Mouse (Mus musculus) intestine, embryonic 14.5 days (tissue): ENCODE measurements around the gene Hapln2. TPM values are rescaled to one million over a fixed set of nuclear protein-coding genes. Genes with fewer than 3 reads are reported as not detected.

Experiments used
- ATAC-seq: fragments of 200-750 bp; cut with Nextera tagmentation; replicated peaks from 2 replicates; pipeline ENCODE4 v1.8.0; 2017; ENCODE audit warnings: low read depth, moderate number of reproducible peaks, moderate TSS enrichment, moderate library complexity; ENCODE audit not compliant: low FRiP score, low TSS enrichment
- DNase-seq: peaks from one replicate; pipeline ENCODE4 v3.0.0-alpha.2; 2018; ENCODE audit warnings: low spot score
- H3K27ac ChIP-seq: fragments of 300-500 bp; sonication (generic); 2 replicates; pipeline ENCODE4 v1.5.1; 2014; ENCODE audit warnings: low read depth, mild to moderate bottlenecking, control low read depth
- H3K27me3 ChIP-seq: fragments of 300-500 bp; sonication (generic); replicated peaks from 2 replicates; pipeline ENCODE4 v1.6.1; 2014; ENCODE audit warnings: low read length, control low read depth; ENCODE audit not compliant: control insufficient read depth, insufficient read depth
- H3K36me3 ChIP-seq: fragments of 300-500 bp; sonication (generic); 2 replicates; pipeline ENCODE4 v1.6.1; 2014; ENCODE audit warnings: low read length, control low read depth; ENCODE audit not compliant: control insufficient read depth, insufficient read depth
- H3K4me1 ChIP-seq: fragments of 300-500 bp; sonication (generic); replicated peaks from 2 replicates; pipeline ENCODE4 v1.6.1; 2014; ENCODE audit warnings: low read length, control low read depth, mixed read lengths; ENCODE audit not compliant: control insufficient read depth, insufficient read depth
- H3K4me2 ChIP-seq: fragments of 300-500 bp; sonication (generic); 2 replicates; pipeline ENCODE4 v1.6.1; 2014; ENCODE audit warnings: low read length
- H3K4me3 ChIP-seq: fragments of 300-500 bp; sonication (generic); 2 replicates; pipeline ENCODE4 v1.5.1; 2014; ENCODE audit warnings: low read depth, low read length, control low read depth, mixed read lengths
- H3K9ac ChIP-seq: fragments of 300-500 bp; sonication (generic); 2 replicates; pipeline ENCODE4 v1.6.1; 2014; ENCODE audit warnings: mild to moderate bottlenecking, low read length
- H3K9me3 ChIP-seq: fragments of 300-500 bp; sonication (generic); 2 replicates; pipeline ENCODE4 v1.6.1; 2016; ENCODE audit warnings: low read length, control low read depth; ENCODE audit not compliant: control insufficient read depth
- WGBS: fragments of 180-500 bp; shearing (Covaris S2); extraction: QIAGEN DNeasy Blood & Tissue Kit; methylation state at CpG from one replicate; pipeline ENCODE4 v1.1.7; 2014; 5-methylcytosine and 5-hydroxymethylcytosine counted together
- polyA plus RNA-seq: library from polyadenylated mRNA; unstranded; fragments of >200 nt; fragmentation: Nextera tagmentation; extraction: Ambion mirVana; gene quantifications from 2 replicates; pipeline ENCODE4 v1.2.1, GENCODE M21; 2014

Hapln2 gene
- polyA plus RNA-seq: 0.13 TPM in 1 of 2 replicates, not detected in the other

DNA sequence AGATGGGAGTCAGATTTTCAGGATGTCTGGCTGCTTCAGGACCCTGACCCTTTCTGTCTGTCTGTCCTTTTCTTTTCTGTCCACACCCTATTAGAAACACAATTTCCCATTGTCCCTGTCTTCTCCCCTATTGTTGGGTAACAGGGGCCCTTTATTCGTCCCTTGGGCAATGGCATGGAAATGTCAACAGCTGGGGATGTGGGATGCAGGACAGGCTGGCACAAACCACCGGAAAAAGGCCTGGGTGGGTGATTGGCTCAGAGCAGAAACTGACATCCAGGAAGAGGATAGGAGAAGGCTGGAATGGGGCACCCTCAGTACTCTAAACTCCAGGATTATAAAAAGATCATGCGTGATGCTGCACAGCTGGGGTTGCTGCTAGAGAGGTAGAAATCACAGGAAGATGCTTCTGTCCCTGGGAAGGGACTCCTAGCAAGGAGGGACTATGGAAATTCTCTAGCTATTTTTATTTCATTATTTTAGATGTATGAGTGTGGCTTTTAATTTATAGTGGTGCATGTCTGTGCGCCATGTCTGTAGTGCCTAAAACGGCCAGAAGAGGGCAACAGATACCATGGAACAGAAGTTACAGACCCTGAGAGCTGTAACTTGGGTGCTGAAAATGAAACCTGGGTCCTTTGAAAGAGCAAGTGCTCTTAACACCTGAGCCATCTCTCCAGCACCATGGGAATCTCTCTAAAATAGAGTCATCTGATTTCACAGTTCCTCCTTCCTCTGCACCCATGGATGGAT lies at the start of gene Hapln2:
Gene Hapln2, minus strand, starts transcription at position 150 of the 753 bp plus-strand sequence.
- DNase-seq (no peak), ATAC-seq (no peak)
- no peak within 1 kb of the TSS for H3K27ac ChIP-seq
- H3K4me3 ChIP-seq: no peak within 1 kb of the TSS
- 53% methylated on average over 5 of the region's 5 CpGs for WGBS
- H3K36me3 ChIP-seq: no peaks in the 10 kb centered on the region
- peaks cover 79% of the 10 kb centered on the region for H3K27me3 ChIP-seq
- peaks cover 7% of the 10 kb centered on the region for H3K4me1 ChIP-seq
- H3K9ac ChIP-seq: no peak within 1 kb of the TSS
- peaks cover 7% of the 10 kb centered on the region for H3K9me3 ChIP-seq
- H3K4me2 ChIP-seq: no peak within 1 kb of the TSS

DNA sequence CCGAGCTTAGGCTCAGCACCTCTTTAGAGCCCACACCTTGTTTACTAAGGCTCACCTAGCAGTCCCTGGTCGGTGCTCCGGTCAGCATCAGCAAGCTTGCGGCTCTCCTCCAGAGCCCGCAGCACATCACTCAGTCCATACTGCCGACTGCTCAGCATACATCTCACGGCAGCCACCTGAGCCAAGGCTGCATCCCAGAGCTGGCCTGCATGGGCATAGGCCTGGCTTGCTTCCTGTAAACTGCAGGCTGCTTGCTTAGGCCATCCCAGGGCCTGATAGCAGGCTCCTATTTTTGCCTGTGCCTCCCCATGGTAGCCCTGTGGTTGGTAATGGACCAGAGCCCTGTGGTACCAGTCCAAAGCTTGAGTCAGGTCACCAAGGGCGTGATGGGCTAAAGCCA lies 47.4 kb upstream of the Hapln2 start:
- Histone ChIP-seq H3K27ac (no peak overlapping the region), H3K4me2 (no peak overlapping the region), H3K9me3 (no peaks in the 10 kb centered on the region), H3K9ac (no peak overlapping the region), H3K4me3 (no peak overlapping the region), H3K36me3 (no peaks in the 10 kb centered on the region), H3K4me1 (no peaks in the 10 kb centered on the region), H3K27me3 (no peaks in the 10 kb centered on the region)
- no peak for ATAC-seq
- 78% methylated on average over 8 of the region's 8 CpGs for WGBS
- no peak for DNase-seq

DNA sequence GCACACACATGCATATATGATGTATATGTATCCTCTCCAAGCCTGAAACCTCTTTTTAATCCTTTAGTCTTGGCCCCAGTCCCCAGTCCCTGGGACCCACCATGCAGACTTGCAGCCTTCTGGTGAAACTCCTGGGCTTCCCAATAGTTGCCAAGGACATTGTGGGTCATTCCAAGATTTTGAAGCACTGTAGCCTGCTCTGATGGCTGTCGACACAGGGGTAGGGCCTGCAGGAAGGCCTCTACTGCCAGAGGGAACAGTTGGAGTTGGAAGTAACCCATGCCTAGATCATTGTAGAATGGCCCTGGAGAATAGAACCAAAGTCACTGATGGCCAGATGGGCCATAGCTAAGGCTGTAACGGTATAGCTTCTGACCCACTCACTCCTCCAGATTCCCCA lies 47.0 kb upstream of the Hapln2 start:
- Histone ChIP-seq H3K9ac (no peak overlapping the region), H3K4me1 (no peaks in the 10 kb centered on the region), H3K4me2 (no peak overlapping the region), H3K4me3 (no peak overlapping the region), H3K27me3 (no peaks in the 10 kb centered on the region), H3K27ac (no peak overlapping the region), H3K9me3 (no peaks in the 10 kb centered on the region), H3K36me3 (no peaks in the 10 kb centered on the region)
- DNase-seq: no peak
- 65% methylated on average over 2 of the region's 2 CpGs for whole genome bisulfite sequencing
- no peak for ATAC-seq

DNA sequence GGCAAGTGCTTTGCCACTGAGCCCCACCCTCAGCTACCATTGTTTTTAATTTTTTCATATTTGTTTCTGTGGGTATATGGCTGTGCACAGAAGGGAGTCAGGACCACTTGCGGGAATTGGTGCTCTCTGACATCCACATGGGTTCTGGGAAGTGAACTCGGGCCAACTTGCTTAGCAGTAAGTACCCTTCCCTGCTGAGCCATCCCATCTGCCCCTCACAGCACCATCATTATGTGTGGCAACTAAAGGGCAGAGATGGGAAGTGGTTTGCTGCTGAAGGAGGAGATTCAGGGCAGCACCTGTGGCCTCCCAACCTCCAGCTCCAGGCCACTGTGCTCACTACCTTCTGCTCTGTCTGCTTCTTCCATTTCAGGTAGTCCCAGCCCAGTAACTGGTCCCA lies 46.2 kb upstream of the Hapln2 start:
- Histone ChIP-seq H3K36me3 (no peaks in the 10 kb centered on the region), H3K9me3 (no peaks in the 10 kb centered on the region), H3K4me3 (no peak overlapping the region), H3K4me2 (no peak overlapping the region), H3K4me1 (no peaks in the 10 kb centered on the region), H3K9ac (no peak overlapping the region), H3K27ac (no peak overlapping the region), H3K27me3 (no peaks in the 10 kb centered on the region)
- 59% methylated on average over 2 of the region's 2 CpGs for WGBS
- ATAC-seq (no peak), DNase-seq (no peak)

DNA sequence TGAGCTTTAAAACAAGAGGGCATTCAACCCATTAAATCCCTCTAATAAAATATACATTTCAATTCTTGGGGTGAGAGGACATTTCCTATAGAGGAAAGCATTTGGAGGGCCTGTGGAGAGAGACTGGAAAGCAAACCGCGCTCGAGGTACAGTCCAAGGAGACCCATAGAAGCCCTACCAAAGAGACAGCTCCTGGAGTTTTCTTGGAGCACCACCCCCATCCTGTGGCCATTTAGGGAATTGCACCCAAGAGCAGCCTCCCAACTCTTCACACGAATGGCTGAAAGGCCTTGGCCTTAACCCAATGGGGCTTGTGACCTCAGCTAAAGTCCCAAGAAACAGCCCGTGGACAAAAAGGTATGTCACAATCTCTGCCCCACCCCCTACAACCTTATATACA lies 44.4 kb upstream of the Hapln2 start:
- WGBS: 2% methylated on average over 5 of the region's 5 CpGs
- ATAC-seq (peak; percentile 64; the same call in 1 of the 2 replicates), DNase-seq (peak; percentile 99)
- Histone ChIP-seq H3K4me3 (no peak overlapping the region), H3K9me3 (no peaks in the 10 kb centered on the region), H3K4me2 (no peak overlapping the region), H3K27me3 (no peaks in the 10 kb centered on the region), H3K36me3 (no peaks in the 10 kb centered on the region), H3K27ac (no peak overlapping the region), H3K4me1 (no peaks in the 10 kb centered on the region), H3K9ac (no peak overlapping the region)

DNA sequence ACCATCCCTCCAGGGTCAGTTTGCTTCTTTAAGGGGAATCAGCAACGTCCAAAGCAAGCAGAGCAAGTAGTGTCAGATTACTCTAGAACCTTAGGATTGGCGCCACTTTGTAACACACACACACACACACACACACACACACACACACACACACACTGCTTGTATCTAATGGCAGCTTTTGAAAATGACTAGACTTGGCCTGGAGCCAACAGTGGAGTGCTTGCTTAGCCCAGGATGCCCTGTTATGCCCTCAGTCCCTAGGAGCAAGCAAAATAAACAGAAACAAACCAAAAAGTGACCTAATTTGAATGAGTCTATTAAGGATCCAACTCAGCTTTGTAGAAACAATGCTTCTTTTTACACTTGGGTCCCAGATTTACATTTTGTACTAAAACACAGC lies 41.0 kb upstream of the Hapln2 start:
- 24% methylated on average over 2 of the region's 2 CpGs for WGBS
- H3K9me3 ChIP-seq: no peaks in the 10 kb centered on the region
- DNase-seq (no peak), ATAC-seq (no peak)
- H3K9ac ChIP-seq: no peak overlapping the region
- no peaks in the 10 kb centered on the region for H3K4me1 ChIP-seq
- H3K36me3 ChIP-seq: no peaks in the 10 kb centered on the region
- H3K4me3 ChIP-seq: no peak overlapping the region
- H3K4me2 ChIP-seq: no peak overlapping the region
- H3K27ac ChIP-seq: no peak overlapping the region
- no peaks in the 10 kb centered on the region for H3K27me3 ChIP-seq

DNA sequence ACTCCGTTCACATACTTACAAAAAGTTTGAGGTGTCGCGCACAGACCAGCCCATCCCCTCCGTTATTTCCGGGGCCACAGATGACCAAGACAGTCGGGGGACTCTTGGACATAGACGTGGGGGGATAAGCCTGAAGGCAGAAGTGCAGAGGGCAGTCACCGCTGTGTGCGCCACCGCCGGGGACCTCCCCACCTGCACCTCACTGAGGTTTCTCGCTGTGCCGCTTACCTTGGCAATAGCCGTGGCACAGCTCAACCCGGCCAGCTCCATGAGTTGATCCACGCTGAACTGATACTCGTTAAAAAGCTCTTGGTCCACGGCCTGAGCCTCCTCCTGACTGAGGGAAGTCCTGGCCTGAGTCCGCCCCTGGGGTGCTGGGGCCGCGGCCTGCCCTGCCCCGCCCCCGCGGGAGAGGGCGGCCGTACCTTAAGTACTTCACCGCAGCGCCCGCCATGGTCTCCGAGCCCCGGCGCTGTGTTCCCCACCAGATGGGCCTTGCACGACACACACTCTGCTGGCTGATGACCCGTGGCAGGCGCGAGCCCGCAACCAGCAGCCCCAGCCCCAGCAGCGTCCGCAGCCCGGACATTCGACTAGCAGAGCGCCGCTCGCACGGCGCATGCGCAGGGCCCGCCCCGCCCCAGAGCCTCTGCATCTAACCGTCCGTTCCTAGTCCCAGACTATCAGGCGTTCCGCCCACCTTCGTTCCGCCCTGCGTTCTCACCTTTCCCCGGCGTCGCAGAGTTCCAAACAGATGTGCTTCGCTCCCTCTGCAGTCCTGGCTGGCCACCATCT lies 30.7 kb upstream of the Hapln2 start, which contains the start of gene Naxe:
Gene Naxe, minus strand, starts transcription at position 594 of the 795 bp plus-strand sequence.
- Histone ChIP-seq H3K36me3 (peaks cover 39% of the 10 kb centered on the region), H3K27me3 (no peaks in the 10 kb centered on the region), H3K9me3 (no peaks in the 10 kb centered on the region), H3K9ac (peak within 1 kb of the TSS; percentile 84), H3K4me3 (peak within 1 kb of the TSS; percentile 96), H3K4me2 (peak within 1 kb of the TSS; percentile 87), H3K27ac (peak within 1 kb of the TSS; percentile 27), H3K4me1 (peaks cover 8% of the 10 kb centered on the region; the same call in 1 of the 2 replicates)
- DNase-seq (peak; percentile 94), ATAC-seq (peak; percentile 95)
- WGBS: 1% methylated on average over 60 of the region's 60 CpGs

DNA sequence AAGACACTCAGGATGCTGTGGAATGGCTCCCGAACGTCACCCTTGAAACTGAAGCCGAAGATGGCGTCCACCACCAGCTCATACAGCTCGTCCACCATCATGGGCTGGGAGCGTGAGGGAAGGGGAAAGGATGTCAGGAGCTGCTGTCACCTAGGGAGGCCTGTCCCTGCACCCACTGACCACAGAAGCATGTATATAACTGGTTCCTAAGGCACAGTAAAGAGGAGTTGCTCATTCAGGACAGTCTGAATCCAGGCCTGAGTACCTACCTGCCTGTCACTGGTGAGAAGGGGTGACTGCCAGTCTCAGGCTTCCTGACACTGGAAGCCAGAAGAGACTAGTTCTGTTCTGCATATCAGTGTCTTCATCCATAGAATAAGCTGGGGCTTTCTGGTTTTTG lies 29.6 kb upstream of the Hapln2 start:
- DNase-seq (no peak), ATAC-seq (no peak)
- no peak overlapping the region for H3K27ac ChIP-seq
- WGBS: 92% methylated on average over 6 of the region's 6 CpGs
- H3K4me3 ChIP-seq: 0 out of 2 replicates have a peak overlapping the region, but pooled peaks have one; percentile 96
- H3K4me1 ChIP-seq: peaks cover 8% of the 10 kb centered on the region; the same call in 1 of the 2 replicates
- H3K36me3 ChIP-seq: peaks cover 49% of the 10 kb centered on the region
- no peaks in the 10 kb centered on the region for H3K27me3 ChIP-seq
- H3K9ac ChIP-seq: peak overlapping the region; percentile 84
- peak overlapping the region; percentile 87; the same call in 1 of the 2 replicates for H3K4me2 ChIP-seq
- no peaks in the 10 kb centered on the region for H3K9me3 ChIP-seq
